Mouse (Mus musculus) kidney, embryonic 14.5 days (tissue): ENCODE data around the gene Pcsk5. TPM values are rescaled to one million over a fixed set of nuclear protein-coding genes. Genes with fewer than 3 reads are reported as not detected.

Source experiments
- ATAC-seq: fragments of 200-750 bp; cut with Nextera tagmentation; 2 replicates; pipeline ENCODE4 v1.8.0; 2017; ENCODE audit warnings: moderate number of reproducible peaks, mild to moderate bottlenecking, moderate TSS enrichment, moderate library complexity; ENCODE audit not compliant: low FRiP score, low TSS enrichment
- H3K27ac ChIP-seq: fragments of 300-500 bp; sonication (generic); 2 replicates; pipeline ENCODE4 v1.5.1; 2014; ENCODE audit warnings: low read depth, mild to moderate bottlenecking, low read length, moderate library complexity, mixed read lengths
- H3K27me3 ChIP-seq: fragments of 300-500 bp; sonication (generic); 2 replicates; pipeline ENCODE4 v1.6.1; 2014; ENCODE audit warnings: mild to moderate bottlenecking, low read length; ENCODE audit not compliant: control insufficient read depth, insufficient read depth
- H3K36me3 ChIP-seq: fragments of 300-500 bp; sonication (generic); 2 replicates; pipeline ENCODE4 v1.6.1; 2014; ENCODE audit warnings: low read length, mixed read lengths; ENCODE audit not compliant: control insufficient read depth, insufficient read depth
- H3K4me1 ChIP-seq: fragments of 300-500 bp; sonication (generic); 2 replicates; pipeline ENCODE4 v1.6.1; 2014; ENCODE audit warnings: low read length, mixed read lengths; ENCODE audit not compliant: control insufficient read depth, insufficient read depth
- H3K4me2 ChIP-seq: fragments of 300-500 bp; sonication (generic); replicated peaks from 2 replicates; pipeline ENCODE4 v1.6.1; 2014; ENCODE audit warnings: low read depth, mild to moderate bottlenecking, low read length
- H3K4me3 ChIP-seq: fragments of 300-500 bp; sonication (generic); 2 replicates; pipeline ENCODE4 v1.5.1; 2014; ENCODE audit warnings: mild to moderate bottlenecking, low read length
- H3K9ac ChIP-seq: fragments of 300-500 bp; sonication (generic); 2 replicates; pipeline ENCODE4 v1.6.1; 2014; ENCODE audit warnings: low read depth, mild to moderate bottlenecking, low read length, moderate library complexity
- H3K9me3 ChIP-seq: fragments of 300-500 bp; sonication (generic); 2 replicates; pipeline ENCODE4 v1.6.1; 2016; ENCODE audit warnings: low read length; ENCODE audit not compliant: control insufficient read depth
- WGBS: fragments of 180-500 bp; shearing (Covaris S2); extraction: QIAGEN DNeasy Blood & Tissue Kit; methylation state at CpG from one replicate; pipeline ENCODE4 v1.1.7; 2014; 5-methylcytosine and 5-hydroxymethylcytosine counted together
- polyA plus RNA-seq: library from polyadenylated mRNA; unstranded; fragments of >200 nt; fragmentation: Nextera tagmentation; extraction: Ambion mirVana; gene quantifications from 2 replicates; pipeline ENCODE4 v1.2.1, GENCODE M21; 2014

Gene Pcsk5
- polyA plus RNA-seq, 1 experiment from 2014 or later: 26.8 TPM

- ATAC-seq: peak; percentile 40; the same call in 1 of the 2 replicates
- Histone ChIP-seq H3K9ac (no peak overlapping the region), H3K27me3 (no peaks in the 10 kb centered on the region), H3K4me3 (no peak overlapping the region), H3K9me3 (no peaks in the 10 kb centered on the region), H3K4me2 (no peak overlapping the region), H3K4me1 (0 out of 2 replicates have a peak, but pooled peaks cover 12% of the 10 kb centered on the region), H3K36me3 (no peaks in the 10 kb centered on the region), H3K27ac (no peak overlapping the region)
- 68% methylated on average over 3 of the region's 3 CpGs for WGBS
Observed at GRCm38 (mm10) chr19:17649967-17650366, 187.5 kb downstream of the Pcsk5 start.

GRCm38 (mm10) chr19:17643128-17643797 lies 194.2 kb downstream of the Pcsk5 start:
- Histone ChIP-seq H3K4me3 (no peak overlapping the region), H3K27me3 (no peaks in the 10 kb centered on the region), H3K9ac (no peak overlapping the region), H3K36me3 (no peaks in the 10 kb centered on the region), H3K4me2 (no peak overlapping the region), H3K27ac (no peak overlapping the region), H3K9me3 (no peaks in the 10 kb centered on the region), H3K4me1 (no peaks in the 10 kb centered on the region)
- no peak for ATAC-seq
- 68% methylated on average over 3 of the region's 3 CpGs for WGBS

GRCm38 (mm10) chr19:17635984-17636383 lies 201.4 kb downstream of the Pcsk5 start:
- Histone ChIP-seq H3K27ac (no peak overlapping the region), H3K9ac (no peak overlapping the region), H3K4me3 (no peak overlapping the region), H3K36me3 (no peaks in the 10 kb centered on the region), H3K9me3 (no peaks in the 10 kb centered on the region), H3K4me2 (no peak overlapping the region), H3K4me1 (no peaks in the 10 kb centered on the region), H3K27me3 (no peaks in the 10 kb centered on the region)
- ATAC-seq: no peak
- 81% methylated on average over 6 of the region's 6 CpGs for WGBS

- 62% methylated on average over 4 of the region's 4 CpGs for WGBS
- Histone ChIP-seq H3K4me3 (no peak overlapping the region), H3K27ac (no peak overlapping the region), H3K4me1 (no peaks in the 10 kb centered on the region), H3K9ac (no peak overlapping the region), H3K36me3 (no peaks in the 10 kb centered on the region), H3K9me3 (no peaks in the 10 kb centered on the region), H3K4me2 (no peak overlapping the region), H3K27me3 (no peaks in the 10 kb centered on the region)
- ATAC-seq: no peak
Observed at GRCm38 (mm10) chr19:17615646-17616045, 221.8 kb downstream of the Pcsk5 start.

GRCm38 (mm10) chr19:17606510-17606909 lies 230.9 kb downstream of the Pcsk5 start:
- ATAC-seq: no peak
- H3K36me3 ChIP-seq: no peaks in the 10 kb centered on the region
- no peaks in the 10 kb centered on the region for H3K9me3 ChIP-seq
- 78% methylated on average over 1 of the region's 1 CpGs for WGBS
- no peak overlapping the region for H3K4me3 ChIP-seq
- no peak overlapping the region for H3K9ac ChIP-seq
- H3K27ac ChIP-seq: no peak overlapping the region
- H3K4me2 ChIP-seq: no peak overlapping the region
- no peaks in the 10 kb centered on the region for H3K27me3 ChIP-seq
- H3K4me1 ChIP-seq: no peaks in the 10 kb centered on the region

GRCm38 (mm10) chr19:17606093-17606492 lies 231.3 kb downstream of the Pcsk5 start:
- no peak overlapping the region for H3K9ac ChIP-seq
- H3K27ac ChIP-seq: no peak overlapping the region
- H3K27me3 ChIP-seq: no peaks in the 10 kb centered on the region
- 86% methylated on average over 2 of the region's 2 CpGs for WGBS
- H3K9me3 ChIP-seq: no peaks in the 10 kb centered on the region
- H3K4me2 ChIP-seq: no peak overlapping the region
- H3K36me3 ChIP-seq: no peaks in the 10 kb centered on the region
- no peaks in the 10 kb centered on the region for H3K4me1 ChIP-seq
- ATAC-seq: no peak
- no peak overlapping the region for H3K4me3 ChIP-seq

GRCm38 (mm10) chr19:17603322-17603721 lies 234.1 kb downstream of the Pcsk5 start:
- WGBS: 70% methylated on average over 3 of the region's 3 CpGs
- H3K4me1 ChIP-seq: no peaks in the 10 kb centered on the region

GRCm38 (mm10) chr19:17600347-17600746 lies 237.1 kb downstream of the Pcsk5 start:
- Histone ChIP-seq H3K27ac (no peak overlapping the region), H3K9me3 (no peaks in the 10 kb centered on the region), H3K36me3 (no peaks in the 10 kb centered on the region), H3K4me1 (no peaks in the 10 kb centered on the region), H3K27me3 (no peaks in the 10 kb centered on the region), H3K4me3 (no peak overlapping the region), H3K4me2 (no peak overlapping the region), H3K9ac (no peak overlapping the region)
- ATAC-seq: no peak
- 71% methylated on average over 2 of the region's 2 CpGs for WGBS

More at GRCm38 (mm10) chr19:17603322-17603721, 234.1 kb downstream of the Pcsk5 start:
- no peak overlapping the region for H3K4me2 ChIP-seq
- no peak overlapping the region for H3K9ac ChIP-seq
- H3K9me3 ChIP-seq: no peaks in the 10 kb centered on the region
- H3K4me3 ChIP-seq: no peak overlapping the region
- no peak overlapping the region for H3K27ac ChIP-seq
- no peaks in the 10 kb centered on the region for H3K36me3 ChIP-seq
- no peaks in the 10 kb centered on the region for H3K27me3 ChIP-seq
- ATAC-seq: no peak

GRCm38 (mm10) chr19:17592790-17593189 lies 244.6 kb downstream of the Pcsk5 start:
- Histone ChIP-seq H3K9ac (no peak overlapping the region), H3K4me3 (no peak overlapping the region), H3K36me3 (peaks cover 3% of the 10 kb centered on the region; the same call in 1 of the 2 replicates), H3K4me1 (peaks cover 15% of the 10 kb centered on the region; the same call in 1 of the 2 replicates), H3K27me3 (no peaks in the 10 kb centered on the region), H3K9me3 (no peaks in the 10 kb centered on the region), H3K27ac (no peak overlapping the region), H3K4me2 (no peak overlapping the region)
- ATAC-seq: no peak
- WGBS: 32% methylated on average over 1 of the region's 1 CpGs
